Mouse (Mus musculus) neural tube, embryonic 14.5 days (tissue): ENCODE results near the gene Ctsd. TPM values are rescaled to one million over a fixed set of nuclear protein-coding genes. Genes with fewer than 3 reads are reported as not detected.
"Not testable (repeated sequence)": the region's sequence is repeated elsewhere in the genome, so short reads cannot be mapped to it uniquely, and the experiment has no call there.

ENCODE experiments used
- ATAC-seq: fragments of 200-750 bp; cut with Nextera tagmentation; 2 replicates; pipeline ENCODE4 v1.8.0; 2017; ENCODE audit warnings: low read depth, mild to moderate bottlenecking, moderate TSS enrichment, moderate library complexity
- H3K27ac ChIP-seq: fragments of 300-500 bp; sonication (generic); 2 replicates; pipeline ENCODE4 v1.5.1; 2014; ENCODE audit warnings: low read depth, mild to moderate bottlenecking, control low read depth, low read length, moderate library complexity, mixed read lengths
- H3K27me3 ChIP-seq: fragments of 300-500 bp; sonication (generic); 2 replicates; pipeline ENCODE4 v1.6.1; 2014; ENCODE audit warnings: low read length; ENCODE audit not compliant: control insufficient read depth, insufficient read depth
- H3K36me3 ChIP-seq: fragments of 300-500 bp; sonication (generic); 2 replicates; pipeline ENCODE4 v1.6.1; 2014; ENCODE audit warnings: low read length, mixed read lengths; ENCODE audit not compliant: control insufficient read depth, insufficient read depth
- H3K4me1 ChIP-seq: fragments of 300-500 bp; sonication (generic); 2 replicates; pipeline ENCODE4 v1.6.1; 2014; ENCODE audit warnings: low read length; ENCODE audit not compliant: control insufficient read depth, insufficient read depth
- H3K4me2 ChIP-seq: fragments of 300-500 bp; sonication (generic); 2 replicates; pipeline ENCODE4 v1.6.1; 2014; ENCODE audit warnings: mild to moderate bottlenecking, low read depth, low read length, control low read depth
- H3K4me3 ChIP-seq: fragments of 300-500 bp; sonication (generic); 2 replicates; pipeline ENCODE4 v1.5.1; 2014; ENCODE audit warnings: low read depth, low read length, control low read depth, mixed read lengths
- H3K9ac ChIP-seq: fragments of 300-500 bp; sonication (generic); replicated peaks from 2 replicates; pipeline ENCODE4 v1.6.1; 2014; ENCODE audit warnings: low read depth, mild to moderate bottlenecking, control low read depth, low read length, mixed read lengths
- H3K9me3 ChIP-seq: fragments of 300-500 bp; sonication (generic); 2 replicates; pipeline ENCODE4 v1.6.1; 2016; ENCODE audit warnings: low read length; ENCODE audit not compliant: control insufficient read depth
- WGBS: fragments of 180-500 bp; shearing (Covaris S2); extraction: QIAGEN DNeasy Blood & Tissue Kit; methylation state at CpG from one replicate; pipeline ENCODE4 v1.1.7; 2014; 5-methylcytosine and 5-hydroxymethylcytosine counted together
- polyA plus RNA-seq: library from polyadenylated mRNA; unstranded; fragments of >200 nt; fragmentation: Nextera tagmentation; extraction: Ambion mirVana; gene quantifications from 2 replicates; pipeline ENCODE4 v1.2.1, GENCODE M21; 2014

The Ctsd gene
- polyA plus RNA-seq, 1 experiment from 2014 or later: 250 TPM

- Histone ChIP-seq H3K27me3 (no peaks in the 10 kb centered on the region), H3K27ac (no peak overlapping the region), H3K4me1 (no peaks in the 10 kb centered on the region), H3K9ac (no peak overlapping the region), H3K4me2 (no peak overlapping the region), H3K4me3 (no peak overlapping the region), H3K9me3 (no peaks in the 10 kb centered on the region), H3K36me3 (no peaks in the 10 kb centered on the region)
- 59% methylated on average over 10 of the region's 10 CpGs for WGBS
- ATAC-seq: peak; percentile 34; the same call in 1 of the 2 replicates
Measured at GRCm38 (mm10) chr7:142340269-142340970, 47.4 kb downstream of the Ctsd start.

DNA sequence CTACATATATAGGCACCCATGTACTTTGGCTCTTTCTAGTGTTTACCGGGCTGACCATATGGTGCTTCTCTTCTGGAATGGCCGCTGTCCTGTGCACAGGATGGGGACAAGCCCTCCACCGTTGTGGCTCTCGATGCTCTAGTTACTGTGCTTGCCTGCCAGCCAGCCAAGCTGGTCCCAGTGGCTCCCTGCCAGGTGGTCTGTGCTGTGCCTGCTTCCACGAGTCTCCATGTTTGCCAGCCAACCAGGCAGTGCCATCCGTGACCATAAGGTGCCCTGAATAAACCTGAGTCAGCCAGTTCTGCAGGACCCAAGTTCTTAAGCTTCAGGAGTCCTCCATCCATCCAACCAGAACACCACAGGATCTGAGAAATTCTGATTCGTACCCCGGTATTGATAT, 52.7 kb downstream of the Ctsd start:
- Histone ChIP-seq H3K9ac (no peak overlapping the region), H3K9me3 (no peaks in the 10 kb centered on the region), H3K4me1 (no peaks in the 10 kb centered on the region), H3K4me2 (no peak overlapping the region), H3K36me3 (no peaks in the 10 kb centered on the region), H3K27me3 (no peaks in the 10 kb centered on the region), H3K27ac (no peak overlapping the region), H3K4me3 (no peak overlapping the region)
- WGBS: 82% methylated on average over 8 of the region's 8 CpGs
- no peak; the same call in 1 of the 2 replicates for ATAC-seq

- peak; percentile 81 for ATAC-seq
- no peaks in the 10 kb centered on the region for H3K27me3 ChIP-seq
- H3K36me3 ChIP-seq: no peaks in the 10 kb centered on the region
- H3K4me1 ChIP-seq: no peaks in the 10 kb centered on the region
- no peak overlapping the region for H3K27ac ChIP-seq
- H3K9me3 ChIP-seq: no peaks in the 10 kb centered on the region
- no peak overlapping the region for H3K9ac ChIP-seq
- WGBS: 2% methylated on average over 3 of the region's 3 CpGs
- no peak overlapping the region for H3K4me2 ChIP-seq
- no peak overlapping the region for H3K4me3 ChIP-seq
Measured at GRCm38 (mm10) chr7:142334246-142334645, 53.6 kb downstream of the Ctsd start.

DNA sequence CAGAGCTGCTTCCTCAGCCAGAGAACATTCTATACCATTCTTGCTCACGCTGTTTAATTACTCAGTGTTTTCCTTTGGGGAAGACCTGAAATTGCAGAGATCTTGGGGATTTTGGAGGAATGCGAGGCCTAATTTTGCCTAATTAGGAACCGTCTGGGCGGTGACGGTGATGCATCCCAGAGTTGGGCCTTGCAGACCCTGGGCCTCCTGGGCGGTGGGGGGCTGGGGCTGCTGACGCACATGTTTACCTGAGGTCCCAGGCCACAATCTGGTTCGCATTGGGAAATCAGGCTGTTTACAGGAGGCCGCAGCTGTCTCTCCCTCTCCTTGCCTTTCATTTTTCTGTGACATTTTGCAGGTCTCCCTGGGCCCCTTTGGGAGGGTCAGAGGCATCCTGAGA, 55.1 kb downstream of the Ctsd start:
- H3K9ac ChIP-seq, ATAC-seq, H3K36me3 ChIP-seq, H3K27ac ChIP-seq, H3K4me3 ChIP-seq, H3K27me3 ChIP-seq, H3K4me1 ChIP-seq, H3K4me2 ChIP-seq, H3K9me3 ChIP-seq: not testable (repeated sequence)
- WGBS: 81% methylated on average over 2 of the region's 9 CpGs

DNA sequence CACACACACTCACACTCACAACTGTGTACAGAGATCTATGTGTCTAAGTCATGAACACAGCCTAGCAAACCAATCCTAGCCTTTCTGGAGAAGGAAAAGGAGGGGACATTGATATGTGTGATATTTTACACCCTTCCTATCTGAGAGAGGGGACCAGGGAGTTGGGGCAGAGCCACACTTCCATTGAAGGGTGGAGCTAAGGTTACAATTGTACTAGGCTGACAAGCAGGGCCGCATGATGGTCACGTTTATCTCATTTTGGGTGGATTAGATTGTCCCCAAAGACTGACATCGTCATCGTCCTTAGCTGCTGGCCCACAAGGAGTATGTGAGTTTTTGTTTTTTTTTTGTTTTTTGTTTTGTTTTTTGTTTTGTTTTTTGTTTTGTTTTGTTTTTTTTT, 56.6 kb downstream of the Ctsd start:
- no peaks in the 10 kb centered on the region for H3K36me3 ChIP-seq
- H3K27ac ChIP-seq: no peak overlapping the region
- H3K27me3 ChIP-seq: no peaks in the 10 kb centered on the region
- 88% methylated on average over 4 of the region's 4 CpGs for WGBS
- no peak overlapping the region for H3K9ac ChIP-seq
- ATAC-seq: no peak
- no peaks in the 10 kb centered on the region for H3K9me3 ChIP-seq
- H3K4me3 ChIP-seq: no peak overlapping the region
- H3K4me2 ChIP-seq: no peak overlapping the region
- H3K4me1 ChIP-seq: no peaks in the 10 kb centered on the region

DNA sequence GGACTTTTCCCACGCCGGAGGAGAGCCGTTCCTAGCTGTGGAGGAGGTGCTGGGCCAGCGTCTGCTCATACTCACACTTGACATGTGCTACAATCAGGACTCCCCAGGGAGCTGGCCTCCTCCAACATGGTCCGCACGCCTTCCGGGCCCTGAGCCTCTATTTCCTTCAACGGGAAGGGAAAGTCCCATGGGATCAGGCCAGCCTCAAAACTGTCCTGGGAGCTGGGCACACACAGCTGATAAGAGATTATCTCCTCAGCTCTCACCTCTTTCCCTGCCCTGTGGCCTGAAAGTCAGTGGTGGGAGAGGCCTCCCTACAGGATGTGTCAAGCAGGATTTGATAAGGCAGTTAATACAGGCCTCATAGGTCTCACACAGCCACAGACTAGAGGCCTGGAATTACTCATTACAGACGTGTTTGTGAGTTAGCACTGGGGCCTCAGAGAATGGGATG, 57.5 kb downstream of the Ctsd start:
- no peaks in the 10 kb centered on the region for H3K9me3 ChIP-seq
- no peak overlapping the region for H3K4me3 ChIP-seq
- 74% methylated on average over 9 of the region's 9 CpGs for WGBS
- no peaks in the 10 kb centered on the region for H3K27me3 ChIP-seq
- no peaks in the 10 kb centered on the region for H3K4me1 ChIP-seq
- no peak overlapping the region for H3K9ac ChIP-seq
- no peak overlapping the region for H3K27ac ChIP-seq
- H3K4me2 ChIP-seq: no peak overlapping the region
- ATAC-seq: no peak
- no peaks in the 10 kb centered on the region for H3K36me3 ChIP-seq

DNA sequence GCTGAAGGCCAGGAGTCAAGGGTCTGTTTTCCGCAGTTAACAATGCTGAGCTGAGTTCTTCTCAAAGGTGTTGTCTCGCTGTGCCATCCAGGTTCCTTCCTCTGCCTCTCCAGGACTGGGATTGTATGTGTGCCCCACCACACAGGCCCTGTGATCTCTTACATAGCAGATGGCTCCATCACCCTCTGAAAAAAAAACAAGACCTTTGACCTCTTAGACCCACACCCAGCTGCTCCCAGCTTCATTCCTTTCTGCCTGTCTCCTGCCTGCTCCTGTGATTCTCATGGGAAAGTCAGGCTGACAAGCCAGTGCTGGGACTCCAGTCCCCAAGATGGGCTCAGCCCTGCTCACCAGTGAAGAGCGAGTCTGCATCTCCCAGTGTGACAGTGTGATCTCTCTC, 59.3 kb downstream of the Ctsd start:
- Histone ChIP-seq H3K36me3 (no peaks in the 10 kb centered on the region), H3K4me3 (no peak overlapping the region), H3K4me1 (no peaks in the 10 kb centered on the region), H3K27ac (no peak overlapping the region), H3K9ac (no peak overlapping the region), H3K4me2 (no peak overlapping the region), H3K9me3 (no peaks in the 10 kb centered on the region), H3K27me3 (no peaks in the 10 kb centered on the region)
- ATAC-seq: no peak
- 67% methylated on average over 3 of the region's 3 CpGs for WGBS

GRCm38 (mm10) chr7:142326714-142327445, 61.0 kb downstream of the Ctsd start:
- Histone ChIP-seq H3K4me3 (no peak overlapping the region), H3K9me3 (no peaks in the 10 kb centered on the region), H3K4me1 (no peaks in the 10 kb centered on the region), H3K4me2 (no peak overlapping the region), H3K27ac (no peak overlapping the region), H3K9ac (no peak overlapping the region), H3K27me3 (no peaks in the 10 kb centered on the region), H3K36me3 (no peaks in the 10 kb centered on the region)
- no peak for ATAC-seq
- 74% methylated on average over 9 of the region's 9 CpGs for WGBS
